Mouse (Mus musculus) gastrocnemius, adult 18-20 months (tissue): ENCODE measurements at regions not wholly inside any gene's neighbourhood (a gene's known extent, or its start where the extent isn't known, plus 50 kb on each side); places are given as distances from the start of the nearest gene placed in this dataset.

Experiments used
- DNase-seq: peaks from one replicate; pipeline ENCODE4 v3.0.0; 2021; ENCODE audit warnings: low spot score

DNA sequence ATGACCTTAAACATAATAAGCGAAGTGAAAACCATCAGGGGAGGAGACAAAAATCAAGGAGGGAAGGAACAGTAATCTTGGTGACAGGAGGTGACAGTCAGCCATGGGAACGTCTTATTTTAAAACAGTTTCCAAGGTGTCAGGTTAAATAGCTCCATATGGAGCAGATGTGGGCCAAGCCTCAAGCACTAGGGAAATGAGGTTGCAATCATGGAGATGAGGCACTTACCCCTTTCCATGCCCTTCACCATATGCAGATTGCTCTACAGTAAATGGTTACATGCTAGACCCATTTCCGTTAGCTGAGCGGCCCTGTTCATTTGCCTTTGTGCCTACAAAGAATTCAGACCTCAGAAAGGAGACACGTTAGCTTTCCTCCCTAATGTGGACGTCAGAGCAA, 204.8 kb upstream of the Gm6793 start:
- DNase-seq: no peak

GRCm38 (mm10) chr8:112212170-112212569, 197.3 kb upstream of the Gm6793 start:
- DNase-seq: no peak

DNA sequence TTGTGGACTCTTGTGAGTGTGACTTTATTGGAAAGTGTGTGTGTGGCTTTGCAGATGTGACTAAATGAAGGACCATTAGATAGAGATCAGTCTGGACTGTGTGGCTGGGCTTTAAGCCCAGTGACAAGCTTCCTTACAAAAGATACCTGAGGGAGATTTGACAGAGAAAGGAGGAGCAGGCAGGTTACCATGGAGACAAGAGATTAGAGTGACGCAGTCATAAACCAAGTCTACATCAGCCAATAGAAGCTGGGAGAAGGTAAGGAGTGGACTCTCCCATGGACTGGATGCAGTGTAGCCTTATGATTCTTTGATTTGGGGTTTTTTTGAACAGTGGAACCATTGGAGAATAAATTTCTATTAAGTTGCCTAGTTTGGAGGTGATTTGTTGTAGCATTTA, 181.6 kb upstream of the Gm6793 start:
- no peak for DNase-seq

GRCm38 (mm10) chr8:112195880-112196279, 181.0 kb upstream of the Gm6793 start:
- DNase-seq: no peak

- DNase-seq: no peak
These were observed 177.0 kb upstream of the Gm6793 start for GRCm38 (mm10) chr8:112191846-112192245.

DNA sequence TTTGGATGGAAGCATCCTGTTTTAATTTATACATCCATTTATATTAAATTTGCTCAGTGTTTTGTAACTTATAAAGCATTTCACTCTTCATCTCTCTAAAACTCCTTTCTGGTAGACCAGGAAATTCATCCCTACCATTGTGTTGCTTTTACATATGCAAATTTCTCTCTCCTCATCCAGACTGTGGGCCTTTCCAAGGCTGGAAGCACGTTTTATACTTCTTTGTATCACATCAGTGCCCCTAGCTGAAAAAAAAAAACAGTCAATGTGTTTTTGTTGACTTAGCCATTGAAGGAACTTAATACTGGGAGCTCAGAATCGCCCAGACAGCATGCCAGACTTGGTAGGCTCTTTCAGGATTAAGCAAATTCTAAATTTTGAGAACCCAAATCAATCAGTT, 174.9 kb upstream of the Gm6793 start:
- DNase-seq: no peak

- no peak for DNase-seq
These were observed 155.3 kb upstream of the Gm6793 start for GRCm38 (mm10) chr8:112170184-112170583.

DNA sequence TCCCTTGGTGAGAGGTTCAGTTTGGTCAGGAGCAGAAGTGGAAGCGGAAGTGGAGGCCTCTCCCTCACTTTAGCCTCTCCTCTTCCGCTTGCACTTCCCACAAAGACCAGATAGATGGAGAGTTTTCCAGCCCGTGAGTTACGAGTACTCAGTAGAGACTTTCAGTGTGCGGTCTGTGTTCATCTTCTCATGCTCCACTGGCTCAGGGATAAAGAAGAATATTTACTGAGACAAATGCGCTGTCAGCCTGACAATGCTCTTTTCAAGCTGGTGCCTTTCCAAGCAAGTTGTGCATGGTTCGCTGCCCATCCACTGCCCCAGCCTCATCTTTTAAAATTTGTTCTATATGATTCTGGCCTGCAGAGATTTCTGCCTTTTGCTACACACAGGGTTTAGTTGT, 141.8 kb upstream of the Gm6793 start:
- no peak for DNase-seq

DNA sequence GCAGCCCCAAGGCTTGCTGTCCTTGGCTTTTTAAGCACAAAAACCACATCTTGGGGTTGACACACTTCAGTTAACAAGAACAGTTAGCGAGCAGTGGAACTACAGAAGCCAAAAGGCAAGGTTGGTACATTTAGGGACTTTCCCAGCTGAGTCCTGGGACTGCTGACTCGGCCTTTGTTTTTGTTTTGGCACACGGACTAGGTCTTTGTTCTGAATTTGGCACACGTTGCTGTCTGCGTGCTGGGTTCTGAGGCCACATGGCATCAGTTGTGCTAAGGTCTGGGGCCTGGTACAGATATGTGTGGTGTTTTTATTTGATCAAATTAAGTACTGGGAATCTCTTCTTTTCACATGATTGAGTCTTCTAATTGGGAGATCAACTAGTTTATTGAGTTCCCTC, 124.1 kb upstream of the Gm6793 start:
- no peak for DNase-seq

DNA sequence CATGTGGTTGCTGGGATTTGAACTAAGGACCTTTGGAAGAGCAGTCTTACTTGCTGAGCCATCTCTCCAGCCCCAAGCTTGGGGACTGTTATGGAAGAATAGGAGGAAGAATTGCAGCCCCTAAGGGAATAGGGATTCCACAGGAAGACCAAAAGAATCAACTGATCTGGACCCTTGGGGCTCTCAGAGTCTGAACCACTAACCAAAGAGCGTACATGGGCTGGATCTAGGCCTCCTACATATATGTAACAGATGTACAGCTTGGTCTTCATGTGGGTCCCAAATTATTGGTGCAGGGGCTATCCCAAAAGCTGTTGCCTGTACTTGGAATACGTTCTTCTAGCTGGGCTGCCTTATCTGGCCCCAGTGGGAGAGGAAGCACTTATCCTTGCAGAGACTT, 115.4 kb upstream of the Gm6793 start:
- no peak for DNase-seq

DNA sequence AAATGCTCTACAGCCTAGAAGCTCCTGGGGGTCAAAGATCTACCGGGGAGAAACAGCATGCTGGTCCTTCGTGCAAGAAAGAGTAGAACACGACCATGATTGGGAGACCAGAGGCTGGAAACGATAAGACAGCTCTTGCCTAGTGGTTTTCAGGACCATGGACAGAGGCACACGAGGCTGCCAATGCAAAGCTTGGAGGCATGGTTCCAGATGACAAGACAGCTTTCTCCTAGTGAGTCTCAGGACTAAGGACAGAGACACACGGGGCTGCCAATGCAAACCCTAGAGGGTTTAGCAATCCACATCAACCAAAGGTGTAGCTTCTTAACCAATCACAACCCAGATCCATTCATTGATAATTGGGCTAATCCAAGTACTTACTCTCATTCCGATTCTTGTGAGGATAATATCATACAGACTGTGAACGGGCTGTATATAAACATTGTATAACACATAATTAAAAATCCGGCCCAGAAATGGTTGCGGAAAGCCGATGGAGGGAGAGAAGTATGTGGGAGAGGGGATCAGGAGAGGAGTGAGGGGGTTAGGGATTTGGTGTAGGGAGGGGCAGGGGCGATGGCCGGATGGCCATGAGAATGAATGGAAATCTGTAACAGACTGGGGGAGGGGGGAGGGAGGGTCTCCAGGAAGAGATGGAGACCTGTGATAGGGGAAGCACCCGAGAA, 114.1 kb upstream of the Gm6793 start:
- DNase-seq: no peak

DNA sequence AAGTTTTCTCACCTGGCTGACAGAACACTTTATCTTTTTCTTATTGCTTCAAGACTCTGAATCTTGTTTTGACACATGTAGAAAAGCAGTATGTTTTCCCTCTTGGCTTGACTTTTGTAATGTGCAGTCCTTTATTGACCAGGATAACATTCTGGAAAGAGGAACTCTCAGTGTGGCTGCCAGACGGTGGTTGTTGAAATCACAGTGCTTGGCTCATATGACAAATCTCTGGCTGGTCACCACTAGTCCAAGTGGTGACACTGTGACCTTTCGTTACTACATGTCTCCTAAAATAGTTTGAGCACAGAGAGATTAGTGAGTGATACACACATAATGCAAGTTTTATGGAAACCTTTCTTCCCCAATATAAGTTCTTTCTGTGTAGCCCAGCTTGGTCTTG, 97.1 kb upstream of the Gm6793 start:
- peak; percentile 7 for DNase-seq

- DNase-seq: peak; percentile 6
These were observed 83.2 kb upstream of the Gm6793 start for GRCm38 (mm10) chr8:112097883-112098635.

DNA sequence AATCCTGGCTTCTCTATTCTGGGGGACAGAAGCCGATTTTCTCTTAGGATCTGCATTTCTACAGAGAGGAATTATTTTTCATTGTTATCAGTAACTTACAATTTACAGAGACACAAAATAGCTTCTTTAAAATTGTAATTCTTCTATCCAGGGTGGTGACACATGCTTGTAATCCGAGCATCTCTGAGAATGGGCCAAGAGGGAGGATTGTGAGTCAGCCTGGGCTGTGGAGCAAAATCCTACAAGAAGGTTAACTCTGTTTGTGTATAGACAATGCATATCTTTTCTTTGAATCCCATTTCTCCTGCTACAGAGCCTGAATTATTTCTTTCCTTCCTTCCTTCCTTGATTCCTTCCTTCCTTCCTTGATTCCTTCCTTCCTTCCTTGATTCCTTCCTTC, 80.0 kb upstream of the Gm6793 start:
- no peak for DNase-seq

- no peak for DNase-seq
These were observed 78.7 kb upstream of the Gm6793 start for GRCm38 (mm10) chr8:112093554-112093953.

GRCm38 (mm10) chr8:112092831-112093230, 78.0 kb upstream of the Gm6793 start:
- no peak for DNase-seq

DNA sequence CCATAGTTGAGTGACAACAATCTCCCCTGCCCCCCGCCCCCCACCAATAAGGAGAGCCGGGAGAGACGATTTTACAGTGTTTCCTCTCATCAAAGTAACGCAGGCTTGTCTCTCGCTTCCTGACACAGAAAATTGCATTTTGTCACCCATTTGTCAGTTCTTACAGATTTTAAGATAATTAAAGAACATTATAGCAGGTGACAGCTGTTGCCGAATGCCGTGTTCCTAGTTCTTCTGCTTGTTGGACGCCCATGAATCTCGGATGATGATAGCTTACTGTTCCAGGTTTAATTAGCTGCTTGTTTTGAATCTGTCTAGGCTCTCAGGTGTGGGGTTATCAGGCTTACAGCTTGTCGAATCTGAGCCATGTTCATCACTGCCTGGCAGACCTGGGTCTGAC, 63.8 kb upstream of the Gm6793 start:
- DNase-seq: no peak

- DNase-seq: no peak
These were observed 57.4 kb upstream of the Gm6793 start for GRCm38 (mm10) chr8:112072205-112072604.

DNA sequence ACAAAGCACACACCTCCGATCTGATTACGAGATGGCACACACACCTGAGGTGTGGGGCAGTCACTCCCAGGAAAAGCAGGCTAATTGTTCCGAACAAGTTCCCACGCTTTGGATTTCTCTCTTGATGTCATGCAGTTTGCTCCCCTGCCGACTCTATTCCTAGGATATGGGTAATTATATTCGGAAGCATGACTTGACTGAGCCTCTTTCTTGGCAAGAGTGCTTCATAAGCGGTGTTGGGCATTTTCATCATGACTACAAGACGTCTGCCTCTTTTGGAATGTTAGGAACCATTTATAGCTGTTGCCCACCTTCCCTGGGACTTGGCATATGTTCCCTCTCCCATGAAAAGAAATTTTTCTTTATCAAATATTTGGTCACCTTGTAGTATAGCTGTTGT, 55.4 kb upstream of the Gm6793 start:
- no peak for DNase-seq
